Mouse (Mus musculus) left cerebral cortex, postnatal 14 days (tissue): ENCODE results near the gene RPS10-NUDT3. TPM values are rescaled to one million over a fixed set of nuclear protein-coding genes. Genes with fewer than 3 reads are reported as not detected.

Experiments
- DNase-seq, 2 experiments: peaks; one replicate each; pipeline ENCODE4 v3.0.0; 2021 to 2022; ENCODE audit warnings: low spot score in 2 of 2, mixed read lengths in 1 of 2
- intact Hi-C: fragments of 180-260 bp; cut with DNase I; formaldehyde crosslinking; loops from one replicate; pipeline ENCODE4 v1.15.1; 2025
- total RNA-seq, 2 experiments: library from RNA; stranded (reverse); gene quantifications; 2 replicates each; pipeline ENCODE4 v1.2.3; 2021

The RPS10-NUDT3 gene
- total RNA-seq, 2 experiments from 2014 or later: not detected

GRCm38 (mm10) chr17:27621161-27621560 is 13.9 kb downstream of the RPS10-NUDT3 start:
- intact Hi-C loops: loop anchor here (5.0 kb wide), 1 partner anchor 34 kb away; no protein-coding TSS in a partner anchor
- no peak for DNase-seq

GRCm38 (mm10) chr17:27615388-27615787 is 19.6 kb downstream of the RPS10-NUDT3 start:
- no peak for DNase-seq
- intact Hi-C loops: no loop called here

- no peak for DNase-seq
- intact Hi-C loops: no loop called here
These were observed 22.0 kb downstream of the RPS10-NUDT3 start for GRCm38 (mm10) chr17:27613016-27613415.

- intact Hi-C loops: no loop called here
- DNase-seq: no peak
These were observed 23.0 kb downstream of the RPS10-NUDT3 start for GRCm38 (mm10) chr17:27611994-27612393.

- DNase-seq: no peak
These were observed 23.5 kb downstream of the RPS10-NUDT3 start for GRCm38 (mm10) chr17:27611519-27611884.

GRCm38 (mm10) chr17:27610679-27611518 is 24.1 kb downstream of the RPS10-NUDT3 start:
- intact Hi-C loops: no loop called here

More at GRCm38 (mm10) chr17:27611519-27611884, 23.5 kb downstream of the RPS10-NUDT3 start:
- intact Hi-C loops: no loop called here

GRCm38 (mm10) chr17:27609576-27609975 is 25.4 kb downstream of the RPS10-NUDT3 start:
- no peak for DNase-seq
- intact Hi-C loops: no loop called here

More at GRCm38 (mm10) chr17:27610679-27611518, 24.1 kb downstream of the RPS10-NUDT3 start:
- peak; percentile 80 to 88 for DNase-seq

- DNase-seq: peak in 1 of 2 experiments; percentile 50
- intact Hi-C loops: no loop called here
These were observed 31.3 kb downstream of the RPS10-NUDT3 start for GRCm38 (mm10) chr17:27603522-27604234.

- no peak for DNase-seq
- intact Hi-C loops: no loop called here
These were observed 32.0 kb downstream of the RPS10-NUDT3 start for GRCm38 (mm10) chr17:27603036-27603435.

GRCm38 (mm10) chr17:27600869-27601268 is 34.2 kb downstream of the RPS10-NUDT3 start:
- intact Hi-C loops: no loop called here
- no peak for DNase-seq

GRCm38 (mm10) chr17:27600286-27600685 is 34.7 kb downstream of the RPS10-NUDT3 start:
- DNase-seq: no peak
- intact Hi-C loops: no loop called here

GRCm38 (mm10) chr17:27596376-27597190 is 38.4 kb downstream of the RPS10-NUDT3 start:
- intact Hi-C loops: no loop called here
- DNase-seq: no peak

GRCm38 (mm10) chr17:27595659-27596375 is 39.2 kb downstream of the RPS10-NUDT3 start:
- intact Hi-C loops: no loop called here

GRCm38 (mm10) chr17:27592565-27592910 is 42.5 kb downstream of the RPS10-NUDT3 start:
- DNase-seq: no peak
- intact Hi-C loops: no loop called here

More at GRCm38 (mm10) chr17:27595659-27596375, 39.2 kb downstream of the RPS10-NUDT3 start:
- DNase-seq: no peak

- DNase-seq: no peak
- intact Hi-C loops: no loop called here
These were observed 43.0 kb downstream of the RPS10-NUDT3 start for GRCm38 (mm10) chr17:27591826-27592564.

GRCm38 (mm10) chr17:27588231-27588630 is 46.8 kb downstream of the RPS10-NUDT3 start:
- intact Hi-C loops: loop anchor here (5.0 kb wide), 1 partner anchor 34 kb away; the partner anchor contains the start of gene Nudt3
- DNase-seq: no peak

- intact Hi-C loops: loop anchor here (5.0 kb wide), 1 partner anchor 35 kb away; the partner anchor contains the start of gene Nudt3
- peak; percentile 53 to 75 for DNase-seq
These were observed 47.8 kb downstream of the RPS10-NUDT3 start for GRCm38 (mm10) chr17:27587252-27587651.

GRCm38 (mm10) chr17:27586661-27587060 is 48.4 kb downstream of the RPS10-NUDT3 start:
- no peak for DNase-seq
- intact Hi-C loops: loop anchor here (5.0 kb wide), 1 partner anchor 36 kb away; the partner anchor contains the start of gene Nudt3
